Mouse (Mus musculus): ENCODE data around the gene Ina.

DNA sequence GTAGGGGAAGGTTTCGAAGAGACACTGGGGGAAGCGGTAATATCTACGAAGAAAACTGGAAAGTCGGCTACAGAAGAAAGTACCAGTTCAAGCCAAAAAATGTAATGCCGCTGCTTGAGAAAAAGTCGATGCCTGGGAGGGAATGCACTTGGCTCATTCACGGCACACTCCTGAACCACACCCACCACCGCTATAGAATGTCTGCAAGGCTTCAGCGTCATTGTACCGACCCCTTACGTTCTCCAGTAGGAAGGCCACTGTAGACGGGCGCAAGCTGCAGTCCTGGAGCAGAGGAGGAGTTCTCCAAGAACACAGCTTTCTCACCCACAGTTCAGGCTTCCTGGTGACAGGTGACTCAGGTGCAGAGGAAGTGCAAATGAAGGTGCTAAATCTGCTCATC lies 9.0 kb downstream of the Ina start:
- TF ChIP-seq CTCF (IDR thresholded peaks at IDR 0.05; ENCODE audit: low read depth): no peak
- no peak for TF ChIP-seq EP300 (IDR thresholded peaks at IDR 0.05; ENCODE audit: low read depth)

All from liver, postnatal 0 days (tissue).